Comparison of ENCODE assay signal across 15 mouse cellular contexts in genomic region chr1:154080505-154081380, GRCm38 (mm10).
DNase-seq lines count a peak whose midpoint lies in the region; ATAC-seq lines count a peak whose summit lies in the region.
"Had no signal": no experiment of that assay in that cellular context is flagged by ENCODE, and none has a peak within 500 bp of the region (broad histone marks: within the 10 kb centered on the region; RNA-seq: fewer than 3 reads in every experiment).

No protein-coding gene starts in this region.

- no peaks in the 10 kb centered on the region for H3K4me1 ChIP-seq in kidney, embryonic 15.5 days
- peaks cover 10% of the 10 kb centered on the region; the same call in 1 of the 2 replicates for H3K4me1 ChIP-seq in stomach, embryonic 15.5 days
- H3K4me1 ChIP-seq: liver, embryonic 13.5 days had no signal

- no peaks in the 10 kb centered on the region for H3K9me3 ChIP-seq in kidney, embryonic 15.5 days (replicated peaks)
- no peaks in the 10 kb centered on the region for H3K9me3 ChIP-seq in stomach, embryonic 15.5 days
- H3K9me3 ChIP-seq: G1E; hindbrain, embryonic 12.5 days; liver, embryonic 13.5 days had no signal

- H3K36me3 ChIP-seq in kidney, embryonic 15.5 days = no peaks in the 10 kb centered on the region
- H3K36me3 ChIP-seq in stomach, embryonic 15.5 days = no peaks in the 10 kb centered on the region
- H3K36me3 ChIP-seq: G1E; hindbrain, embryonic 12.5 days; liver, embryonic 13.5 days had no signal

- no peak overlapping the region for H3K4me2 ChIP-seq in kidney, embryonic 15.5 days
- peak overlapping the region; percentile 19; the same call in 1 of the 2 replicates for H3K4me2 ChIP-seq in stomach, embryonic 15.5 days
- H3K4me2 ChIP-seq: hindbrain, embryonic 12.5 days; liver, embryonic 13.5 days had no signal

- H3K27ac ChIP-seq in kidney, embryonic 15.5 days = no peak overlapping the region
- peak overlapping the region; percentile 71 for H3K27ac ChIP-seq in stomach, embryonic 15.5 days
- H3K27ac ChIP-seq: gastrocnemius, adult 2 months; hindbrain, embryonic 12.5 days; liver, embryonic 13.5 days had no signal

- DNase-seq in kidney, adult 11 months = no peak
- DNase-seq in ZHBTc4 (ENCODE audit: low read depth, low spot score) = peak; percentile 98
- DNase-seq in kidney, postnatal 10 days = peak; percentile 19
- DNase-seq in adrenal gland, postnatal 4 days (ENCODE audit: low spot score in 2 of 2) = no peak
- no peak for DNase-seq in right cerebral cortex, postnatal 25 days
- DNase-seq: adrenal gland, postnatal 10 days; cerebellum, adult 9-10 months; gastrocnemius, adult 2 months; liver, embryonic 13.5 days; thymus, adult 18-20 months had no signal

- 54% methylated on average over 10 of the region's 10 CpGs for WGBS in kidney, embryonic 15.5 days
- 46% methylated on average over 10 of the region's 10 CpGs for WGBS in stomach, embryonic 15.5 days

- no peak overlapping the region for H3K9ac ChIP-seq in kidney, embryonic 15.5 days
- H3K9ac ChIP-seq in stomach, embryonic 15.5 days = no peak overlapping the region
- H3K9ac ChIP-seq: hindbrain, embryonic 12.5 days; liver, embryonic 13.5 days had no signal

- no peaks in the 10 kb centered on the region for H3K27me3 ChIP-seq in kidney, embryonic 15.5 days
- H3K27me3 ChIP-seq in stomach, embryonic 15.5 days (replicated peaks) = no peaks in the 10 kb centered on the region
- H3K27me3 ChIP-seq: hindbrain, embryonic 12.5 days; liver, embryonic 13.5 days had no signal

- peak; percentile 60; the same call in 1 of the 2 replicates for ATAC-seq in kidney, embryonic 15.5 days (replicated peaks; ENCODE audit: low FRiP score)
- peak; percentile 73 for ATAC-seq in stomach, embryonic 15.5 days (ENCODE audit: insufficient read depth, low FRiP score, low read depth)

- no peak overlapping the region for H3K4me3 ChIP-seq in kidney, embryonic 15.5 days (replicated peaks)
- no peak overlapping the region for H3K4me3 ChIP-seq in stomach, embryonic 15.5 days (replicated peaks)
- H3K4me3 ChIP-seq: erythroblast, embryonic 14.5 days; gastrocnemius, adult 2 months; hindbrain, embryonic 12.5 days; liver, embryonic 13.5 days had no signal

Comparison
In these comparisons a context has a peak if more than half of its experiments do, and no peak if none do; other contexts are left out.
1. DNase-seq: peak in ZHBTc4 (single experiment) and kidney, postnatal 10 days (single experiment); none in kidney, adult 11 months (single experiment), adrenal gland, postnatal 4 days (0 of 2) and right cerebral cortex, postnatal 25 days (single experiment).